Mouse (Mus musculus): ENCODE data around the gene Cmss1. TPM values are rescaled to one million over a fixed set of nuclear protein-coding genes. Genes with fewer than 3 reads are reported as not detected.
A peak's percentile ranks its signal among the peaks of the same experiment; 100 is the strongest.

The Cmss1 gene
- total RNA-seq, 2 experiments from 2014 or later, result 18.5 to 19.1 TPM

DNA sequence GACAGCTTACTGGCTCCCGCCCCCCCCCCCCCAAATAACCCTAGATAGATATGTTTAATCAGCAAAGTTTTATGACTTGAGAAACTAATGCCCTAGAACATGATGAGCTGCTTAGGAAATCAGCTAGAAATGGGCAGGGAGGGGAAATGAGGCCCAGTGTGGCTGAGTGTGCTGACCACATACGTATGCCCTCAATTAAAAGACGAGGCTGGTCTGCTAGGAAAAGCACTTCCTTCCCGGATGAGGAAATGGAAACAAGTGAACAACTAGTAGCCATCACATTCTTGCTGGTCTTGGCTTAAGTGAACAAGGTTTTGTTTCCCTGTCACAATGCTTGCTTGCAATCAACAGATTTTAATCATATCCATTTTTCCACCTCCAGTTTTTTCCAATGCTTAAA, 76.1 kb downstream of the Cmss1 start:
- intact Hi-C loops (cut with DNase I), result no loop called here

DNA sequence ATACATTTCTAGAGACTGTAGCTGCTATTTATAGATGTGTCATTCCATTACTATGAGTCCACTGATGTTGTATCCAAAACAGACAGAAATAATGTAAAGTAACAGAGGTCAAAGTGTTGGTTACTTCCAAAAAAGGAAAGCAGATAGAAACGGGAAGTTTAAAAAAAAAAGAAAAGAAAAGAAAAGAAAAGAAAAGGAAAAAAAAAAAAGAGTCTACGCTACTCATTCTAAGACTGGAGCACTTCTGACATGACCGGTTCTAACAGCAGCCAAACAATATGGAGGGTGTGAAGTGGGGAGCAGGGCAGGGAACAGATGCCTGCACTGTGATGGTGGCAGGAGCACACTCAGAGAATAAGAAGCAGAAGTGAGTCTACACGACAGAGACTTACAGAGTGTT, 78.2 kb downstream of the Cmss1 start:
- intact Hi-C loops (cut with DNase I), result no loop called here
- no peak for DNase-seq (ENCODE audit: low spot score in 2 of 2)

More for the DNA sequence above, 76.1 kb downstream of the Cmss1 start:
- no peak for DNase-seq (ENCODE audit: low spot score in 2 of 2)

DNA sequence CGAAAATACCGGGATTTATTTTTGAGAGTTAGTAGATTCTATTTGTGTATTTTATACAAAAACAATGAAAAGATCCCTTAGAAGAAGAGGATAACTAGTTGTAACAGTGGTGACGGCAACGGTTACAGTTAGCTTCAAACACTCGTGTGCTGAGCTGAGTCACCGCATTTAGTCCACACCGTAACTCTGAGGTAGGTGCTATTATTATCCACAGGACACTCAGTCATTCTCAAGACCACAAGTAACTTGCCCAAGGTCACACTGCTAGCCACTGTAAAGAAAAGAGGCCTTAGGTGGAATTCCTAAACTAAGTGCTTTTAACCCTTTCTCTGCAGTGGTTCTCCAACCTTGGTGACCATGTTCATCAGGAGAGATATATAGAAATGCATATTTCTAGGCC, 79.8 kb downstream of the Cmss1 start:
- DNase-seq (ENCODE audit: low spot score in 2 of 2), result no peak
- intact Hi-C loops (cut with DNase I), result no loop called here

DNA sequence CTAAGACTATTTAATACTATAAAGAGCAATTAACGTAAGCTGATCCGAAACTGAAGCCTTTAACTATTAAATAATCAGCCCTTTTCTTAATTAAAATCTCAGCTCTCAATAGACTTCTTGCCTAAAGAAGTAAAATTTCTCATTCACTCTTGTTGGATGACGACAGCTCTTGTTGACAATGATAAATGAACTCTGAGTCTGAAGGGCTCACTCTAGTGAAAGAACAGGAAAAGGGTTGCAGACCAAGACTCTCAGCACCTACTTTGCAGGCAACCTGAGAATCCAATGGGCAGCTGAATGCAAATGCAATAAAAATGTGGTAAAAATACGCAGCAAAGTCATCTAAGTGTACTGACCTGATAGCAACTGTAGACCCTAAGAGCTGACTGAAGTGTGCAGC, 81.2 kb downstream of the Cmss1 start:
- intact Hi-C loops (cut with DNase I), result no loop called here
- no peak for DNase-seq (ENCODE audit: low spot score in 2 of 2)

DNA sequence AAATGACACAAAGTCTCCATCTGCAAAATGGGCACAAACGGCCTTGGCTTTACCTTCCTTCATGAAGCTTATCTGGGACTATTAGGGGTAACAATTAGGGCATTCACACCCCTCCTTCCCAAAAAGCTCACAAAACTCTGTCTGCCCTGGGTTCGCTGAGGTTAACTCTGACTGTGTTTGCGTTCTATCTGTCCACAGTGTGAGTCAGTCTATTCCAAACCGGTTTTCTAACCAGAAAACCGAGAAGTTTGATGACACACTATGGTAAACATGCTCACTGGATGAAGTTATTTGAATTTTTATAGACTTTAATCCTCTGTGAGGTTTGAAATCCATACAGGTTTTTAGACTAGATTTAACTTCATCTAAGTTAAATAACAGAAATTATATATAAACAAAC, 81.6 kb downstream of the Cmss1 start:
- no peak for DNase-seq (ENCODE audit: low spot score in 2 of 2)
- intact Hi-C loops (cut with DNase I), result no loop called here

DNA sequence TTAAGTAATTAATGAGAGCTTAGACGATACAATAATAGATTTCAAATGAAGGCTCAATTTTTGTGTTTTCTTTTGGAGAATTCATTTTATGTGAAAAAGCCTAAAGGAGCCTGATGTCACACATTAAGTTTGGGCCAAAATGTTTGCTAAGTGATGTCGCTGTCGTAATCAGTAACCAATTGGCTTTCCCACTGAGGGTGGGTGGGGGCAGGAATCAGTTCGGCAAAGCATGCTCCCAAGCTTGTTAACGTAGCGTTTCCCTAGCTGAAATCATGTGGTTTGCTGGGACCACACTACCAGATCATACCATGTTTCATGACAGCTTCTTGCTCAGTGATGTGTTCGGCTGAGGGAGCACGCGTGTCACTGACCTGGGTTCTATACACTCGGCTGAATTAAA, 91.0 kb downstream of the Cmss1 start:
- DNase-seq (ENCODE audit: low spot score in 2 of 2), result no peak
- intact Hi-C loops (cut with DNase I), result no loop called here

DNA sequence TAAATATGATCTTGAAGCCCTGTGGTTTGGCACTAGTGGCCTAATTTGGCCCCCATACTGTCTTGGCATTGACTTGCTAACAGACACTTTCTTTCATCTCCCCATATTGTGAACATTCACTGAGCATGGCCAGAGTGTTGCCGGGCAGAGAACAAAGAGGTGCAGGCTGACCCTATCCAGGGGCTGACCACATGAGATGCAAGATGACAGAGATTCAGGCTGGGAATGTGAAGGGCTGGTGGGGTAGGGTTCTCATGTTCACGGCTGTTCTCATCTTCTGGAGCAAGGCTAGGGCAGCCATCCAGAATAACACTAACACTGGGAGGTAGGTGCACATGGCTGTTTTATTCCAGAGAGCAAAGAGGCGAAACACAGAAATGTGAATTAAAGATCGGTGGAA, 92.3 kb downstream of the Cmss1 start:
- intact Hi-C loops (cut with DNase I), result no loop called here
- DNase-seq (ENCODE audit: low spot score in 2 of 2), result no peak

DNA sequence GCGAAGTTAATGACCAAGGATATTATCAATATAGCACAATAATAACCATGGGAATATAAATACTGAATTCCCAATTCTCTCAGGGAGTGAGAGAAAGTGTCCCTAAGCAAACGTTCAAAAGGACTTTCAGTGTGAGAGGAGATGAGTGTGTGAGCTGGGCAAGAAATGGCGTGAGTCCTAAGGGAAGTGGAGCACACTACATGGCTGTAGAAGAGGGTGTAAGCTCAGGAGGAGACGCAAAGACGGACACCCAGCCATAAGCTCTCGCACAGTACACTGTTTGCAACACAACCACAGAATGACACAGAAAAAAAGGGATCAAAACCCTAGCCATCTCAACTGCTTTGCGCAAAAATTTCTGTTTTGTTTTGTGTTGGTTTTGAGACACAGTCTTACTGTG, 93.1 kb downstream of the Cmss1 start:
- intact Hi-C loops (cut with DNase I), result no loop called here
- no peak for DNase-seq (ENCODE audit: low spot score in 2 of 2)

DNA sequence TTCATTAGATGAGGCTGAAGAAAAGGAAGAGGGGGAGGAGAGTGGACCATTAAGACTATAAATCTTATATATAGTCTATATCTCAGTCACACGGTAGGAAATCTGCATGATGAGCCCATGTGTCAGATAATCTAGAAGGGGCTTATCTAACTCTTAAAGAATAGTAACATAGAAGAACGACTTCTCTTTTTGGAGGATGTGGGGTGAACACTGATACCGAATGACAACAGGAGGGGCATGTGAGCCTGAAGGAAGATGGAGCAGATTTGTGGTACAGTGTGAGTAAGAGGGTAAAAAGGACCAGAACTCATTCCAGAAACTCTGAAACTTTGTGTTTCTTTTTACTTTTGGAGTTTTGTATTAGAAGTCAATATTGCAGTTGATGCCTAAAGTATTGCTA, 97.6 kb downstream of the Cmss1 start:
- no peak for DNase-seq (ENCODE audit: low spot score in 2 of 2)
- intact Hi-C loops (cut with DNase I), result no loop called here

DNA sequence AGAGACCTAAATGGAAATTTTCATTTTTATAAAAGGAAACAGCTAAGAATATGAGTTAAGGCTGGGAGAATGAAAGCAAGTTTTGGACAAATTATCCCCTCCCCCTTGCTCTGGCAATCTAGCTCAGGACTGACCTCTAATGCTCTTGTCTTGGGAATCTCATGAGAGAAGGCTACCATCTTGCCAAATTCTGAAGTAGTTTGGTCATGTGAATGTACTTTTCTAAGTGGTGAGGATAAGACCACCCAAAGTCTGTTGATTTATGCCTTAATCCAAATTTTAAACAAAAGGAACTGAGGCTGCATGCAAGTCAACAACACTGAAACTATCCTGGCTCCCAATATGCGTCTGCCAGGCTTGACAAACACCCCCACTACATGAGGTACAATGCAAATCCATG, 98.3 kb downstream of the Cmss1 start:
- no peak for DNase-seq (ENCODE audit: low spot score in 2 of 2)
- intact Hi-C loops (cut with DNase I), result no loop called here

DNA sequence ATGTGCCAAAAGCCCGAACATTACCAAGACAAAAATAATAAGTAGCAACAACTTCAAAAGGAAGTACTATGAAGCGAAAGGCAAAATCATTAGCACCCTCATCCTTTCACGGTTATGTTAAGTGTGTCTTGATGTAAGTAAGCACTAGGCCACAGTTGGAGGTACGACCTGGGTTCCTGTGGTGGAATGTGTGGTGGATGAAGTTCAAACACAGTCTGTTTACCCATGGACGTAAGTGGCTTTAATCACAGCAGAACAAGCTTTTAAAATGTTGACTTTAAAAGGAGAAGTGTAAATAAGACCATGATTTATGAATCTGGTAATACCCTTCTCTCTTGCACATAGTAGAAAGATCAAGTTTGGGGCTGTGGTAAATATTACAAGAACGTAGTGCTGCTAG, 100.5 kb downstream of the Cmss1 start:
- no peak for DNase-seq (ENCODE audit: low spot score in 2 of 2)
- intact Hi-C loops (cut with DNase I), result no loop called here

DNA sequence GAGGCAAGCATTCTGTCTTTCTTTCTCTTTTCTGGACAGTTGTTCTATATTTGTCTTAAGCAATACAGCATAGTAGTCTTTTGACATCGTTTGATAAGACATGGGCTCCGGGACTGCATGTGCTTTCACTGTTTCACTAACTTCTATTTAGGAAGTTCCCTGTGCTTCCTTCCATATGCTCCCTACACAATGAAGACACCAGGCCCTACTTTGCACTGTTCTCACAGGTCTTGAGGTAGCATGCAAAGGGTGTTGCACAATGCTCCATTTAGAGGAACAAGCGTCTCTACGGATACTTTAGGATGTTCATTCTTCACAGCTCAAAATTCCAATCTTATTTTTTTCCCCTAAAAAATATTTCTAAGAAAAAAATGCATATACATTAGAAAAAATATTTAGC, 101.9 kb downstream of the Cmss1 start:
- DNase-seq (ENCODE audit: low spot score in 2 of 2), result no peak
- intact Hi-C loops (cut with DNase I), result no loop called here

DNA sequence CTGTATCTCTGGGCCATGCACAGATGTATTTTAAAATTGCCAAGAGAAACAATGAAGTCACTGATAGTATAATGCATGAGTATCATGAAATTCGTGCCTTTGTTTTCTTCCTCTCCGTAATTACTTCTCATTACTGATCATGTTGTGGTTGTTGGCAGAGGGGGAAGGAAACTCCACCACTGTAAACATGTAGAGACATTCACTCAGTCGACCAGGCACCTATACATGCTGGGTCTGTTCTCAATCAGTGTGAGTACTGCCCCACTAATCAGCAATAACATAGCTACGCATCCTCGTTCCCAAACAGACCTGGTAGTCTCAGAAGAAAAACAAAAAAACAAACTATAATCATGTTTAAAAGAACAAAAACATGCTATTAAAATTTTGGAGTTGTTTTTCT, 103.9 kb downstream of the Cmss1 start:
- no peak for DNase-seq (ENCODE audit: low spot score in 2 of 2)
- intact Hi-C loops (cut with DNase I), result no loop called here

DNA sequence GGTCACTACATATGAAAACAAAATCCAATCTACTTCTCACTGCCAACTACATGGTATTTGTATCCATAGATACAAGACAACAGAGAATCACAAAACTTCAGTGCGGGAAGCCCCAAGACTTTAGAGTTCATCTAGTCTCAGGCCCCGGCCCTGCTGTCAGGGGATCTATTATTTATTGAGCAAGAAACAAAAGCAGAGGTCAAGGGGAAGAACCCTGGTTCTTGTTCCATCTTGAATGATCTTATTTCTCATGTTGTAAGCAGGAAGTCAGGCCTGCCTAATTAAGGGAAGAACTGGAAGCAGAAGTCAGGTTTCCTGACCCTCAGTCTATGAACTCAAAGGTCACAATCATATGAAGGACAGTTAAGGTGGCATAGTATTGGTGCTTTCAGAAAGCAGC, 104.4 kb downstream of the Cmss1 start:
- intact Hi-C loops (cut with DNase I), result no loop called here
- no peak for DNase-seq (ENCODE audit: low spot score in 2 of 2)

DNA sequence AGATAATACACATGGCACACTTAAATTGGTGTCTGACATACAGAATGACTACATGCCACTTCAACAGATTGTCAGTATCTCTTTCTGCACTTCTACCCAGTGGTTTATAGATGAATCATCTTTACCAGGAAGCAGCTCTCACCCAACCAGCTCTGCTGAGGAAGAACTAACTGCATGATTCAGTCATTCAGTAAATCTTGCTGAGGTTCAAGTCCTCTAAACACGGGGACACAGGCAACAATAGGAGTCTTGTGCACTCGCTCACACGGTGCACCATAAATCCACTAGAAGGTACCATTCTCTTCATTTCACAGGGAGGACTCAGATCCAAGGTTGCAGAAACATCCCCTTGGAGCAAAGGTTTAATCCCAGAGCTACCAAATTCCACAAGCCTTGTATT, 105.8 kb downstream of the Cmss1 start:
- no peak for DNase-seq (ENCODE audit: low spot score in 2 of 2)
- intact Hi-C loops (cut with DNase I), result no loop called here

DNA sequence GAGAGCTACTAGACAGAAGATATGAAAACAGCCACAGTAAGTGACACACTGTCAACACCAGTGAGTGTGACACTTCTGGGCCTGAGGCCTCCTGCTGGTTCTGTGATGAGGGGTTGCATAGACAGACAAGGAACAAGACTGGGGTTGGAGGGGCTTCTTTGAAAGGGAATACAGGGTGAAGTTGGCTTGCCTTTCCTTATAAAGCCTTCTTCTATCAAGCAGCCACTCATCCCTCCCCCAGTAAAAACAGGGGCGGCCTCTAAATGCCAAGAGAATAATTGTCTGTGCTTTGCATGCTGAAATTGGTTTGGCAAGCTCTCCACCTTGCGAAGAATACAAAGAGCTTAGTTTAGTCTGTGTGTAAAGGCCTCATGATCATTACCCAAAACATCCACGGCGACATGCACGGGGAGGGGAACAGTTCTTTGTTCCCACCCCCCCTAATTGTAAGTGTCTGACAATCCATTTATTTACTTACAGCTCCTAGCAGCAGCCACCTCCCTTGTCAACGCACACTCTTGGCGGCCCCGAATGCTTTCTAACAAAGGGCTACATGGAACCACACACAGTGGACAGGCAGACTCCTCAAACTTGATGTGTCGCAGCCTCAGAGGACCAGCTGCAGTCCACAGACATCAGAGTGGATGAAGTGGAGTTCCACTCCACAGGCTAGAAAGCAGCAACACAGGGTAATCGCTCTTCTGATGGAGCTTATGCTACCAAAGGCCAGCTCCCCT, 110.1 kb downstream of the Cmss1 start:
- DNase-seq (ENCODE audit: low spot score in 2 of 2), result no peak

DNA sequence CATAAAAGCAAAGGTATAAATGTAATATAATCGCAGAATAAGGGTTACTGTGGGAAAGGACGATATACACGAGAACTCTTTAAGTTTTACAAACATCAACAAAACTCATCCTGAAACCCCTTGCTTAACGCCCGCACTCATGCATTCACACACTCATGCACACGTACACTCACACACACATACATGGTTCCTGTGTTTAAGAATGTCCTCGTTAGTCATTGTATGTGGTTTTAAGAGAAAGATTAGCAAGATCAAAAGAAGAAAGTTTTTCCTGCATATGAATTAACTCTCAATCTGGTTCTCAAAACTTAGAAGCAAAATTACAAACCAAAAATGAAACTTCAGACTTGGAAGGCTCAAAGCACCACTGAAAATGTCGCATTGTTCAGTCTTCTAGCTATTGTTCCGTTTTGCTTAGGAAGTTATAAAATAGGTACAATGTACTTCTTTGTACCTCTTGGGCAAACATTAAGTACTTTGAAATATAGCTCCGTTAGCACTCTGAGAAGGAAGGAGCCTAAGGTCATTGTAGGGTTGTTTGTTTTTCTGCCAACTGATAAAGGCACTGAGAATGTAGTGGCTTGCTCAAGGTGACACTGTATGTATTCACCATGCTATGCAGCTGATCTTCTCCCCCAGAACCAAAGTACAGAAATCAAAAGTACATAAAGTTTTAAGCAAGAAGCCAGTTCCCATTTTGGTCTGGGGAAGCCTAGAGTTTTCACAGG, 111.0 kb downstream of the Cmss1 start:
- DNase-seq (ENCODE audit: low spot score in 2 of 2), result no peak
- intact Hi-C loops (cut with DNase I), result no loop called here

More for the DNA sequence above, 110.1 kb downstream of the Cmss1 start:
- intact Hi-C loops (cut with DNase I), result no loop called here

DNA sequence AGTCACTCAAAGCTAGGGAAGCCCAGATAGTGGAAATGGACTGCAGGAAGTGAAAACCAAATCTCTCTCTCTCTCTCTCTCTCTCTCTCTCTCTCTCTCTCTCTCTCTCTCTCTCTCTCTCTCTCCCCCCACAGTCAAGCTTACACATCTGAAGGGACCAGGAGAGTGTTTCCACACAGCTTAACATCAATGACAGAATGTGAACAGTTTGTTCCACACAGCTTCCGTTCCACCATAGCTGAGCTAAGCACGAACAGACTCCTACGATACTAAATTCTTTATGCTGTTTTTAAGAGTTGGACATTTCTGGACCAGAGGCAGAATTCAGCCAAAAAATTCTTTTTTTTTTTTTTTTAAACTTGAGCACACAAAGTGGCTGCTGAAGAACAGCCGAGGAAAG, 114.8 kb downstream of the Cmss1 start:
- DNase-seq (ENCODE audit: low spot score in 2 of 2), result no peak
- intact Hi-C loops (cut with DNase I), result no loop called here

DNA sequence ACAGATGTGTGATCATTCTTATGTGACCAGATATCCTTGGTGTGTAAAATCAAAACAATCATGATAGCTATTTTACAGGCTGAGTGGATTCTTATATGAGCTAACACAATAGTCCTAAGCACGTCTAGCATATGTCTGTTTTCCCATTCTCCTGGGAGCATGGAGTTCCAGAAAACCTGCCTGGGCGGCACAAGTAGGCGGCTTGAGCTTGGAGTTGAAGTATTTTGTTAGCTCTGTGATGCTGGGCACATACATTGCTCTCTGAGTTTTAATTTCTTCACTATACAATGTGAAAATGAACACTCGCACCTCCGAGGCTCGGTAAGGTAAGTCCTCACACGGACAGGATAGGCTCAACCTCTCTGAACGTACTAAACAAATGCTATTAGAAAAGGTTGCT, 116.0 kb downstream of the Cmss1 start:
- intact Hi-C loops (cut with DNase I), result no loop called here
- peak; percentile 13 to 29 for DNase-seq (ENCODE audit: low spot score in 2 of 2)

DNA sequence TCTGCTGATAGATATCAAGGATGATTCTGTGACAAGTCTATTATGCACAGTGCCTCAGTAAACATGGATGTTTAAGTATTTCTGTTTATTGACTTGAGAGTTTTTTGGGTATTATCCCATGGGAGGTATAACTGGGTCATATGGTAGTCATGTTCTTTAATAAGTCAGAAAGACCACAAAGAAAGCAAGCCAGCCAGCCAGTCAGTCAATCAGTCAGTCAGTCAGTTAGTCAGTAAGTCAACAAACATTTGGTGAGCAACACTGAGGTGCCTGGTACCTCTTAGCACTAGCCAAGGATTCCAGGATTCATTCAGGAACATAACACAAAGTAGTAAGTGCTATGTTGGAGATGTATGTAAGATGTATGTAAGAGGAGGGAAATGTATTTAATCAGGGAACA, 118.0 kb downstream of the Cmss1 start:
- intact Hi-C loops (cut with DNase I), result no loop called here

DNA sequence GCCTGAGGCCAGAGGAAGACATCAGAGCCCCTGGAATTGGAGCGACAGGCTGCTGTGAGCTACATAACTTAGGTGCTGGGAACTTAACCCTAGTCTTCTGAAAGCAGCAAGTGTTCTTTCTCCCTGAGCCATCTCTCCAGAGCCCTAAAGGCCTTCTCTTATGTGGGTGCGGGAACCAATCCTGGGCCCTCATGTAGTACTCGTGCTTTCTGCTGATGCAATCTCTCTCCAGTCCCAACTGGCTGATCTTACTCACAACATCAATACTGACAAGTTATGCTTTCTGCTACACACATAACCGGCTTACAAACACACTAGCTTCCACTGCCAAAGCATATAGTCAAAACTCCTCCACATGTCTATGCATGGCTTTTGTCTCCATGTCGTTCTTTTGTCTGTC, 120.4 kb downstream of the Cmss1 start:
- no peak for DNase-seq (ENCODE audit: low spot score in 2 of 2)
- intact Hi-C loops (cut with DNase I), result no loop called here

More for the DNA sequence above, 118.0 kb downstream of the Cmss1 start:
- no peak for DNase-seq (ENCODE audit: low spot score in 2 of 2)

DNA sequence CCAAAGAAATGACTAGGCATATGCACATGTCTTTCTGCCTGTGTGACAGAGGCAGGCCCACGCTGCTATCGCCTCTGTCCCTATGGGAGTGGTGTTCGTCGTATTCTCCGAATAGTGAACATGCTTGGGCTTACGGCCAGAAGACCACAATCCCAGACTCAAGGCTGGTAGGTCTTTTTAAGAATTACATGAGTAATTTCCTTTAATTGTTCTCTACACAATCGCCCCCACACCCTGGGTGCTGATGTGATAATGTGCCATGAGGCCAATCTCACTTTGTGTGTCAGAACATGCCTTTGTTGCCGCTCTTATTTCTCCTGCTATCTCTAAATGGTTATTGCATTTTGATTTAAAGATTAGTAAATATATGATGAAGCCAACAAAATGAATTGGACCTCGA, 121.4 kb downstream of the Cmss1 start:
- intact Hi-C loops (cut with DNase I), result no loop called here
- no peak for DNase-seq (ENCODE audit: low spot score in 2 of 2)
